Mouse (Mus musculus) kidney, postnatal 0 days (tissue): ENCODE measurements around the gene Gpcpd1. TPM values are rescaled to one million over a fixed set of nuclear protein-coding genes. Genes with fewer than 3 reads are reported as not detected.

Experiments
- ATAC-seq: fragments of 200-750 bp; cut with Nextera tagmentation; replicated peaks from 2 replicates; pipeline ENCODE4 v1.8.0; 2017; ENCODE audit warnings: low read depth, moderate number of reproducible peaks, moderate TSS enrichment, moderate library complexity; ENCODE audit not compliant: low FRiP score
- DNase-seq: peaks from one replicate; pipeline ENCODE4 v3.0.0-alpha.2; 2016; ENCODE audit warnings: low spot score
- H3K27ac ChIP-seq: fragments of 300-500 bp; sonication (generic); 2 replicates; pipeline ENCODE4 v1.5.1; 2014; ENCODE audit warnings: mild to moderate bottlenecking
- H3K27me3 ChIP-seq: fragments of 300-500 bp; sonication (generic); 2 replicates; pipeline ENCODE4 v1.6.1; 2014; ENCODE audit warnings: low read length, mixed read lengths; ENCODE audit not compliant: insufficient read depth
- H3K36me3 ChIP-seq: fragments of 300-500 bp; sonication (generic); 2 replicates; pipeline ENCODE4 v1.6.1; 2014; ENCODE audit warnings: low read length, mixed read lengths; ENCODE audit not compliant: insufficient read depth
- H3K4me1 ChIP-seq: fragments of 300-500 bp; sonication (generic); replicated peaks from 2 replicates; pipeline ENCODE4 v1.6.1; 2014; ENCODE audit warnings: antibody characterized with exemption, low read length, mixed read lengths; ENCODE audit not compliant: insufficient read depth
- H3K4me2 ChIP-seq: fragments of 300-500 bp; sonication (generic); 2 replicates; pipeline ENCODE4 v1.6.1; 2014; ENCODE audit warnings: mild to moderate bottlenecking, low read length, moderate library complexity, mixed read lengths
- H3K4me3 ChIP-seq: fragments of 300-500 bp; sonication (generic); replicated peaks from 2 replicates; pipeline ENCODE4 v1.5.1; 2014; ENCODE audit warnings: low read depth, low read length
- H3K9ac ChIP-seq: fragments of 300-500 bp; sonication (generic); 2 replicates; pipeline ENCODE4 v1.6.1; 2014; ENCODE audit warnings: low read depth, low read length
- H3K9me3 ChIP-seq: fragments of 300-500 bp; sonication (generic); replicated peaks from 2 replicates; pipeline ENCODE4 v1.6.1; 2016; ENCODE audit warnings: low read length, inconsistent platforms, mixed read lengths
- CTCF ChIP-seq: IDR thresholded peaks from 2 replicates; pipeline ENCODE4 v1.5.1; 2016; ENCODE audit warnings: antibody characterized with exemption, low read depth, mild to moderate bottlenecking, moderate library complexity
- WGBS: fragments of 180-500 bp; shearing (Covaris S2); extraction: QIAGEN DNeasy Blood & Tissue Kit; methylation state at CpG from one replicate; pipeline ENCODE4 v1.1.7; 2014; 5-methylcytosine and 5-hydroxymethylcytosine counted together
- polyA plus RNA-seq: library from polyadenylated mRNA; unstranded; fragments of >200 nt; fragmentation: Nextera tagmentation; extraction: Ambion mirVana; gene quantifications from 2 replicates; pipeline ENCODE4 v1.2.1, GENCODE M21; 2015

Gene Gpcpd1
- polyA plus RNA-seq, 1 experiment from 2014 or later, result 34.3 TPM

DNA sequence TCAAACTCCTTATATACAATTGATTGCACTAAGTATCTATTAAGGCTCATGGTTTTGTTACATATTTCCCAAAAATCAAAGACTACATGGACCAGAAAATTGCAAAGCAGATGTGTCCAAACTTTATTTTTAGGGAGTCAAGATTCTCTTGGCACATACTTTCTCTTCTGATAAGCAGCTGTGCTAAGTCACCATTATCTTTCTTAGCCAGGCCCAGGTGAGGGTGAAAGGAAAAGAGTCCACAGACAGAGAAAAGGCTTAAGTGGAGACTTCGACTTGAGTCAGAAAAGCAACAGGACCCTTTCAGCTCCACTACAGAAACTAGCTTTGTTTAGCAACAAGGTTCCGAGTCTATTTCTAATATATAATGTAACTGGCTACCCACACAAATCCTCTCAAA is 14.2 kb downstream of the Gpcpd1 start:
- Histone ChIP-seq H3K4me1 (peaks cover 10% of the 10 kb centered on the region; the same call in 1 of the 2 replicates), H3K4me2 (no peak overlapping the region), H3K9me3 (no peaks in the 10 kb centered on the region), H3K4me3 (no peak overlapping the region), H3K36me3 (peaks cover 13% of the 10 kb centered on the region; the same call in 1 of the 2 replicates), H3K27ac (no peak overlapping the region), H3K9ac (no peak overlapping the region), H3K27me3 (no peaks in the 10 kb centered on the region)
- ATAC-seq, result no peak
- DNase-seq, result no peak
- no peak for TF ChIP-seq CTCF
- WGBS, result 86% methylated on average over 2 of the region's 2 CpGs

DNA sequence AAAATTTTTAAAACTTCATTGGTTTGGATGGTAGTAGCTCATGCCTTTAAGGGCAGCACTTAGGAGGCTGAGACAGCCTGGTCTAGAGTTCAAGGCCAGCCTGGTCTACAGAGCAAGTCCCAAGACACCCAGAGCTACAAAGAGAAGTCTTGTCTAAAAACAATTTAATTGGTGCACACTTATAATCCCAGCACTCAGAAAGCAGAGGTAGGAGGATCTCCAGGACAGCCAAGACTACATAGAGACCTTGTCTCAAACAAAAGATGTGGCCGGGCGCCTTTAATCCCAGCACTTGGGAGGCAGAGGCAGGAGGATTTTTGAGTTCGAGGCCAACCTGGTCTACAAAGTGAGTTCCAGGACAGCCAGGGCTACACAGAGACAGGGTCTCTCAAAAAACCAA is 14.9 kb downstream of the Gpcpd1 start:
- H3K9ac ChIP-seq, result no peak overlapping the region
- H3K4me1 ChIP-seq, result peaks cover 10% of the 10 kb centered on the region; the same call in 1 of the 2 replicates
- WGBS, result 98% methylated on average over 3 of the region's 3 CpGs
- peaks cover 13% of the 10 kb centered on the region; the same call in 1 of the 2 replicates for H3K36me3 ChIP-seq
- no peak for ATAC-seq
- no peak for TF ChIP-seq CTCF
- H3K4me3 ChIP-seq, result no peak overlapping the region
- H3K4me2 ChIP-seq, result no peak overlapping the region
- no peak for DNase-seq
- H3K27me3 ChIP-seq, result no peaks in the 10 kb centered on the region
- H3K9me3 ChIP-seq, result no peaks in the 10 kb centered on the region
- H3K27ac ChIP-seq, result no peak overlapping the region

DNA sequence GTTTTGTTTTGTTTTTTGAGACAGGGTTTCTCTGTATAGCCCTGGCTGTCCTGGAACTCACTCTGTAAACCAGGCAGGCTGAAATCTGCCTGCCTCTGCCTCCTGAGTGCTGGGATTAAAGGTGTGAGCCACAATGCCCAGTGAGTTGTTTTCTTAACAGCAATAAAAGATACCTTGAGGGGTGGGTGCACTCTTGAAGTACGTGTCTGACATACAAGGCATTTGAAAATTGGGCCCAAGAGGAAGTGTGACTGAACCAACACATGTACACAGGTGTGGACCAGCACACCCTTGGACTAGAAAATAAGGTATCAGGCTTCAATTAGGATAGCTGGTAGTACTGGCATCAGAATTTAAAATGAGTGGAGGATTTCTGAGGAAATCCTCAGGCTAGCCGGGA is 16.2 kb downstream of the Gpcpd1 start:
- no peaks in the 10 kb centered on the region for H3K9me3 ChIP-seq
- 98% methylated on average over 2 of the region's 2 CpGs for WGBS

DNA sequence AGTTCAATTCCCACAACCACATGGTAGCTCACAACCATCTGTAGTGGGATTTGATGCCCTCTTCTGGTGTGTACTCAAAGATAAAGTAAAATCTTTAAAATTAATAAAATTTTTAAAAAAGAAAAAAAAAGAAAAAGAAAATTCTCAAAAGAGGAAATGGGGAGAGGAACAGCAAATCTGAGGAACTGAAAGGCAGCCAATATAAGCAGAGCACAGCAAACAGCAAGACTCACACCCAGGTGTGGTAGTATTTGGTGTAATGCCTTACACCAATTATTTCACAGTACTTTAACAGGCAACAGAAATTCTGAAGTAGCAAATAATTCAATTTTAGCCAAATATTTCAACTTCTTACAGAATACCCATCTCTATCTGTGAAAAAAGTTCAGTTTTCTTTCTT is 16.7 kb downstream of the Gpcpd1 start:
- Histone ChIP-seq H3K4me3 (no peak overlapping the region), H3K9me3 (no peaks in the 10 kb centered on the region), H3K4me1 (0 out of 2 replicates have a peak, but pooled peaks cover 6% of the 10 kb centered on the region), H3K36me3 (peaks cover 28% of the 10 kb centered on the region), H3K9ac (no peak overlapping the region), H3K4me2 (no peak overlapping the region), H3K27ac (no peak overlapping the region), H3K27me3 (no peaks in the 10 kb centered on the region)
- no peak for DNase-seq
- no peak for ATAC-seq
- TF ChIP-seq CTCF, result no peak

More for the DNA sequence above, 16.2 kb downstream of the Gpcpd1 start:
- H3K9ac ChIP-seq, result no peak overlapping the region
- H3K27me3 ChIP-seq, result no peaks in the 10 kb centered on the region
- H3K27ac ChIP-seq, result no peak overlapping the region
- DNase-seq (no peak), ATAC-seq (no peak)
- H3K4me1 ChIP-seq, result 0 out of 2 replicates have a peak, but pooled peaks cover 10% of the 10 kb centered on the region
- no peak for TF ChIP-seq CTCF
- no peak overlapping the region for H3K4me2 ChIP-seq
- peaks cover 26% of the 10 kb centered on the region for H3K36me3 ChIP-seq
- no peak overlapping the region for H3K4me3 ChIP-seq

DNA sequence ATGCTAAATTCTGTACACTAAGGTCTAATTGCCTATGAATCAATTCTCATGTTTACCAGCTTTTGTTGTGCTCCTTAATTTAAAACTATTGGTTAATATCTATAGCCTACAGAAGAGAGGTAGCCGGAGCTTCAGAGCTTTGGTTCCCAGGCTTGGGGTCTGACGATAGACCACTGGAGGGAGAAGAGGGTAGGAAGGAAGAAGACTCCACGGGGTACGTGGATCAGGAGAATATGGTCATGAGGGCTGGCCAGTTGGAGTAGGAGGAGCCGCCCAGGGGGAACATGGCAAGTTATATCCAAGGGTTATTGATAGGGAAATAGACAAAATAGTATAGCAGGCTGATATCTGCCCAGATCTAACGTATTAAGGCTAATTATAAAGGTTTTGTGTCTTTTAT is 17.8 kb downstream of the Gpcpd1 start:
- no peak for TF ChIP-seq CTCF
- no peaks in the 10 kb centered on the region for H3K27me3 ChIP-seq
- no peak for DNase-seq
- H3K4me1 ChIP-seq, result no peaks in the 10 kb centered on the region
- no peaks in the 10 kb centered on the region for H3K9me3 ChIP-seq
- no peak overlapping the region for H3K4me2 ChIP-seq
- no peak overlapping the region for H3K9ac ChIP-seq
- ATAC-seq, result no peak
- 95% methylated on average over 6 of the region's 6 CpGs for WGBS
- H3K4me3 ChIP-seq, result no peak overlapping the region
- peaks cover 36% of the 10 kb centered on the region for H3K36me3 ChIP-seq
- no peak overlapping the region for H3K27ac ChIP-seq

DNA sequence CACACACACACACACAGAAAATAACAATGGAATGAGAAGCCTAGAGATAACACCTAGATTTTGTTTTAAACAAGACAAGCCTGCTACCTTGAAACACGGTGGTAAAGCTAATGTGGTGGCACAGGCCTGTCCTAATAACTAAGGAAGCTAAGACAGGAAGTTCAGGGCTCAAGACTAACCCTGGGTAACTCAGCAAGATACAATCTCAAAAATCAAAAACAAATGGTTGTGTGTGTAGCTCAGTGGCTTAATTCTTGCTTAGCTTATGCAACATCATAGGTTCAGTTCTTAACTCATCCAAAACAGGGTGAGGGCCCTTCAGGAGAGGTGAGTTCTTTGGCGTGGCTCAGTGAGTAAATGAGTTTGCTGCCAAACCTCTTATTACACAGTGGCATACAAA is 20.1 kb downstream of the Gpcpd1 start:
- Histone ChIP-seq H3K36me3 (peaks cover 43% of the 10 kb centered on the region), H3K4me1 (no peaks in the 10 kb centered on the region), H3K27me3 (no peaks in the 10 kb centered on the region), H3K4me2 (no peak overlapping the region), H3K9me3 (no peaks in the 10 kb centered on the region), H3K4me3 (no peak overlapping the region), H3K27ac (no peak overlapping the region), H3K9ac (no peak overlapping the region)
- no peak for TF ChIP-seq CTCF
- 89% methylated on average over 2 of the region's 2 CpGs for WGBS
- DNase-seq (no peak), ATAC-seq (no peak)

DNA sequence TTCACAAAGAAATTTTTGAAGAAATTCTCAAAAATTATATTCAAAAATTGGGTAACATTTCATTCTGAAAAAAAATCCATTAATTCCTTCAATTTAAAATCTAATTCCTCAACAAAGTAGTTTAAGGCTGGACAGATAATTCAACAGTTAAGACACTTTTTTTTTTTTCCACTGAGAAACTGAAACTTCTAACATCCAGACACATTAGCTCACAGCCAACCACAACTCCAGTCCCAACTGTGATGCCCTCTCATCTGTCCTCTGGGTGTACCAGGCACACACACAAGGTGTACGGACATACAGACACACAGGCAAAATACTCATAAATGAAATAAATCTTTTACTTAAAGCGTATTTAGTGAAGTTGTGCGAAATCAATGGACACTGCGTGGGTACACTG is 25.7 kb downstream of the Gpcpd1 start:
- H3K27me3 ChIP-seq, result no peaks in the 10 kb centered on the region
- H3K4me3 ChIP-seq, result no peak overlapping the region
- no peak for TF ChIP-seq CTCF
- peaks cover 22% of the 10 kb centered on the region; the same call in 1 of the 2 replicates for H3K36me3 ChIP-seq
- 95% methylated on average over 4 of the region's 4 CpGs for WGBS
- H3K4me1 ChIP-seq, result no peaks in the 10 kb centered on the region
- H3K27ac ChIP-seq, result no peak overlapping the region
- DNase-seq (no peak), ATAC-seq (no peak)
- no peak overlapping the region for H3K4me2 ChIP-seq
- no peak overlapping the region for H3K9ac ChIP-seq
- no peaks in the 10 kb centered on the region for H3K9me3 ChIP-seq
